Mouse (Mus musculus) G1E (cell line): ENCODE results near the gene Wrap73.

Experiments used
- CTCF ChIP-seq: IDR thresholded peaks from 2 replicates; pipeline ENCODE4 v1.5.1; 2012; ENCODE audit warnings: low read depth, low read length, inconsistent platforms, mixed read lengths
- GATA1 ChIP-seq: IDR thresholded peaks from 2 replicates; pipeline ENCODE4 v1.6.1; 2012; ENCODE audit warnings: borderline replicate concordance, low read length, inconsistent platforms, mixed read lengths
- GATA2 ChIP-seq: IDR thresholded peaks from 2 replicates; pipeline ENCODE4 v1.6.1; 2012; ENCODE audit warnings: low read depth, low read length, inconsistent platforms, borderline replicate concordance
- POLR2AphosphoS5 ChIP-seq: IDR thresholded peaks from 2 replicates; pipeline ENCODE4 v1.6.1; 2012; ENCODE audit warnings: low read depth, low read length, inconsistent platforms; ENCODE audit not compliant: insufficient replicate concordance
- TAL1 ChIP-seq: conservative IDR thresholded peaks from 2 replicates; pipeline ENCODE4 v1.6.1; 2012; ENCODE audit warnings: low read depth, low read length, inconsistent platforms, mixed read lengths

- TF ChIP-seq GATA1 (no peak), CTCF (no peak), POLR2AphosphoS5 (no peak), TAL1 (peak; percentile 48; the same call in 1 of the 2 replicates), GATA2 (no peak)
Measured at GRCm38 (mm10) chr4:154160538-154161390, 18.6 kb downstream of the Wrap73 start, which contains the start of gene Tprgl.
